Mouse (Mus musculus) small intestine, adult 10 weeks (tissue): ENCODE results near the gene Tsc22d2. TPM values are rescaled to one million over a fixed set of nuclear protein-coding genes. Genes with fewer than 3 reads are reported as not detected.

Source experiments
- polyA plus RNA-seq: library from polyadenylated mRNA; stranded (reverse); fragments of 350-450 nt; fragmentation: Illumina TruSeq; extraction: RNeasy Lipid Tissue Mini Kit (QIAGEN cat#74804); gene quantifications from one replicate; pipeline ENCODE4 v1.2.3, GENCODE M21; 2014; ENCODE audit warnings: low replicate concordance

Gene Tsc22d2
- polyA plus RNA-seq: 32.7 TPM

DNA sequence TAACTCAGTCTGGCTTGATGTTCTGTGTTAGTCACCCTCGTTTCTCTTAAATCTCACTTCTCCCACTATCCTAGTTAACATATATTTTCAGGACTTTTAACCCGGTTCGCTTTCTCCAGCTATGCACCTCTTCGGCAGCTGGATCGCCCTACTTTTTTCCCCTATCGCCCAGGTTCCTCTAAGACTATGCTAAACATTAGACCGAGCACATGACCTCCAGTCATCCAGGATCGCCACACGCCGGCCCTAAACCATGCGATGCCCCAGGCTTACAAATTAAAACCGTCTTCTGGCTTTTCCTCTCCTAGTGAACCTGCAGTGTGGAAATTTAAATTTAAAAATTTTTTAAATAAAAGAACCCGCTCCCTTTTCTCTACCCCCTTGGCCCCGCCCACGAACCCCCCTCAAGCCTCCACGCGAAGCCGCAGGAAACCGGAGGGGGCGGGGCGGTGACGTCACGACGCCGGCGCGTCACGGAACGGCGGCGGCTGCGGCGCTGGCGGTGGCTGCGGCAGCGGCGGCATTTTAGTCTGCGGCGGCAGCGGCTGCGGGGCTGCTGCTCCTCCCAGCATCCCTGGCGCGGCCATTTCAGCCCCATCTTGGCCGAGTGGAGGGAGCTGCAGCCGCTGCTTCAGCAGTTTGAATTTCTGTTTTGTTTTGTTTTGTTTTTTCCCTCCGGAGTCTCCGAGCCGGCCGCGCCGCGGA lies at the start of gene Tsc22d2:
Tsc22d2 (plus strand) TSS at position 482 of the 705 bp plus-strand sequence.

Other genes starting within 250 kb of the Tsc22d2 start
- gene Eif2a, start 111.1 kb downstream of the Tsc22d2 start, polyA plus RNA-seq: 171 TPM
- gene Serp1, start 111.2 kb downstream of the Tsc22d2 start, polyA plus RNA-seq: 427 TPM
- gene Selenot, start 161.9 kb downstream of the Tsc22d2 start, polyA plus RNA-seq: 403 TPM
- not detected for gene Erich6, start 222.5 kb downstream of the Tsc22d2 start, polyA plus RNA-seq